In genomic region chr1:172481540-172482280, GRCm38 (mm10) we compare ENCODE assay signal across 7 mouse cellular contexts. TPM values are rescaled to one million over a fixed set of nuclear protein-coding genes. Genes with fewer than 3 reads are reported as not detected.
A peak's percentile ranks its signal among the peaks of the same experiment; 100 is the strongest.
DNase-seq lines count a peak whose midpoint lies in the region; ATAC-seq and TF ChIP-seq lines count a peak whose summit lies in the region.

Igsf9 (plus strand) TSS chr1:172481788.

- under 1% methylated on average over 31 of the region's 38 CpGs for WGBS in embryonic facial prominence, embryonic 14.5 days
- under 1% methylated on average over 38 of the region's 38 CpGs for WGBS in limb, embryonic 13.5 days
- under 1% methylated on average over 38 of the region's 38 CpGs for WGBS in midbrain, embryonic 15.5 days
- under 1% methylated on average over 38 of the region's 38 CpGs for WGBS in spleen, adult 2 months

- no peaks in the 10 kb centered on the region for H3K27me3 ChIP-seq in embryonic facial prominence, embryonic 14.5 days (replicated peaks; ENCODE audit: control insufficient read depth, insufficient read depth, low read length)
- no peaks in the 10 kb centered on the region for H3K27me3 ChIP-seq in limb, embryonic 13.5 days
- 0 out of 2 replicates have a peak, but pooled peaks cover 4% of the 10 kb centered on the region for H3K27me3 ChIP-seq in midbrain, embryonic 15.5 days (replicated peaks)
- no peaks in the 10 kb centered on the region for H3K27me3 ChIP-seq in spleen, adult 2 months (ENCODE audit: control insufficient read depth, insufficient read depth, low read length)

- peak within 1 kb of the TSS; percentile 69 for H3K9ac ChIP-seq in embryonic facial prominence, embryonic 14.5 days (ENCODE audit: low read depth, low read length)
- peak within 1 kb of the TSS; percentile 71 for H3K9ac ChIP-seq in limb, embryonic 13.5 days
- peak within 1 kb of the TSS; percentile 65 for H3K9ac ChIP-seq in midbrain, embryonic 15.5 days

- H3K4me1 ChIP-seq in embryonic facial prominence, embryonic 14.5 days (ENCODE audit: control insufficient read depth, insufficient read depth, low read length), result peaks cover 13% of the 10 kb centered on the region
- peaks cover 42% of the 10 kb centered on the region for H3K4me1 ChIP-seq in limb, embryonic 13.5 days
- H3K4me1 ChIP-seq in midbrain, embryonic 15.5 days, result peaks cover 45% of the 10 kb centered on the region
- peaks cover 7% of the 10 kb centered on the region; the same call in 1 of the 2 replicates for H3K4me1 ChIP-seq in spleen, adult 2 months (ENCODE audit: control insufficient read depth, insufficient read depth, insufficient read length)

- no peaks in the 10 kb centered on the region for H3K36me3 ChIP-seq in embryonic facial prominence, embryonic 14.5 days (ENCODE audit: control insufficient read depth, insufficient read depth, low read length)
- H3K36me3 ChIP-seq in limb, embryonic 13.5 days, result peaks cover 13% of the 10 kb centered on the region
- H3K36me3 ChIP-seq in midbrain, embryonic 15.5 days (replicated peaks), result no peaks in the 10 kb centered on the region
- H3K36me3 ChIP-seq in spleen, adult 2 months (ENCODE audit: control insufficient read depth, insufficient read depth, low read length), result no peaks in the 10 kb centered on the region

- peak; percentile 59 for TF ChIP-seq CTCF in spleen, adult 2 months (IDR thresholded peaks at IDR 0.05; ENCODE audit: extremely low read depth, insufficient read depth, insufficient read length, insufficient replicate concordance)

- peak; percentile 85 to 91 for DNase-seq in adrenal gland, postnatal 36 days
- peak; percentile 98 for DNase-seq in embryonic facial prominence, embryonic 14.5 days (ENCODE audit: low spot score)
- peak; percentile 86 to 87 for DNase-seq in heart, adult 9 months (ENCODE audit: low spot score in 2 of 2)
- DNase-seq in kidney, adult 9 months, result peak; percentile 88
- DNase-seq in spleen, adult 2 months (ENCODE audit: low read depth in 1 of 2, low spot score in 2 of 2), result peak; percentile 75 to 90

- H3K9me3 ChIP-seq in embryonic facial prominence, embryonic 14.5 days (ENCODE audit: control insufficient read depth, low read length), result no peaks in the 10 kb centered on the region
- no peaks in the 10 kb centered on the region for H3K9me3 ChIP-seq in limb, embryonic 13.5 days
- no peaks in the 10 kb centered on the region for H3K9me3 ChIP-seq in midbrain, embryonic 15.5 days

- H3K27ac ChIP-seq in embryonic facial prominence, embryonic 14.5 days (replicated peaks; ENCODE audit: low read depth, low read length), result peak within 1 kb of the TSS; percentile 75
- no peak within 1 kb of the TSS for H3K27ac ChIP-seq in limb, embryonic 13.5 days
- H3K27ac ChIP-seq in midbrain, embryonic 15.5 days, result peak within 1 kb of the TSS; percentile 72
- H3K27ac ChIP-seq in spleen, adult 2 months (ENCODE audit: insufficient read depth, low read length), result no peak within 1 kb of the TSS

- ATAC-seq in embryonic facial prominence, embryonic 14.5 days (ENCODE audit: low read depth), result peak; percentile 94
- ATAC-seq in limb, embryonic 13.5 days (ENCODE audit: low FRiP score, low read depth), result peak; percentile 96
- ATAC-seq in midbrain, embryonic 15.5 days (replicated peaks), result peak; percentile 93

- H3K4me2 ChIP-seq in embryonic facial prominence, embryonic 14.5 days (ENCODE audit: low read depth, low read length), result peak within 1 kb of the TSS; percentile 78
- peak within 1 kb of the TSS; percentile 72 for H3K4me2 ChIP-seq in limb, embryonic 13.5 days (replicated peaks)
- peak within 1 kb of the TSS; percentile 76 for H3K4me2 ChIP-seq in midbrain, embryonic 15.5 days

- H3K4me3 ChIP-seq in embryonic facial prominence, embryonic 14.5 days (ENCODE audit: low read depth, low read length), result peak within 1 kb of the TSS; percentile 70
- peak within 1 kb of the TSS; percentile 65 for H3K4me3 ChIP-seq in limb, embryonic 13.5 days
- peak within 1 kb of the TSS; percentile 67 for H3K4me3 ChIP-seq in midbrain, embryonic 15.5 days
- peak within 1 kb of the TSS; percentile 49 for H3K4me3 ChIP-seq in spleen, adult 2 months (ENCODE audit: extremely low read depth, insufficient read depth, insufficient read length)

- no peak for TF ChIP-seq POLR2A in spleen, adult 2 months (IDR thresholded peaks at IDR 0.05; ENCODE audit: low read depth, low read length)

RNA-seq across cellular contexts. Expression of gene Igsf9, which starts in this region (rescaled TPM):
- 1 to 10 TPM; 1.6 to 1.8 TPM for total RNA-seq in adrenal gland, postnatal 36 days (2021)
- 21.4 and 26.3 TPM in 2 replicates for polyA plus RNA-seq in embryonic facial prominence, embryonic 14.5 days (2014; fragmentation: Nextera tagmentation; extraction: Ambion mirVana)
- 47.9 and 53.2 TPM in 2 replicates for polyA plus RNA-seq in limb, embryonic 13.5 days (2015; fragmentation: Nextera tagmentation; extraction: Ambion mirVana)
- 80.6 and 83.2 TPM in 2 replicates for polyA plus RNA-seq in midbrain, embryonic 15.5 days (2015; fragmentation: Nextera tagmentation; extraction: Ambion mirVana)
- polyA plus RNA-seq in spleen, adult 2 months (2012; rRNA removed), result 8.6 and 9.0 TPM in 2 replicates

Comparison
In these comparisons a context has a peak if more than half of its experiments do, and no peak if none do; other contexts are left out.
1. H3K27ac ChIP-seq: peak in embryonic facial prominence, embryonic 14.5 days (single experiment) and midbrain, embryonic 15.5 days (single experiment); none in limb, embryonic 13.5 days (single experiment) and spleen, adult 2 months (single experiment).
2. Peak in every context shown above with its lines, with median percentiles within 50 percentile points of each other: DNase-seq, ATAC-seq, H3K4me2 ChIP-seq, H3K4me3 ChIP-seq and H3K9ac ChIP-seq.